Mouse (Mus musculus): ENCODE measurements around the gene Ndufa6. TPM values are rescaled to one million over a fixed set of nuclear protein-coding genes. Genes with fewer than 3 reads are reported as not detected.

Gene Ndufa6
- polyA plus RNA-seq, 1 experiment from 2014 or later: 609 TPM

DNA sequence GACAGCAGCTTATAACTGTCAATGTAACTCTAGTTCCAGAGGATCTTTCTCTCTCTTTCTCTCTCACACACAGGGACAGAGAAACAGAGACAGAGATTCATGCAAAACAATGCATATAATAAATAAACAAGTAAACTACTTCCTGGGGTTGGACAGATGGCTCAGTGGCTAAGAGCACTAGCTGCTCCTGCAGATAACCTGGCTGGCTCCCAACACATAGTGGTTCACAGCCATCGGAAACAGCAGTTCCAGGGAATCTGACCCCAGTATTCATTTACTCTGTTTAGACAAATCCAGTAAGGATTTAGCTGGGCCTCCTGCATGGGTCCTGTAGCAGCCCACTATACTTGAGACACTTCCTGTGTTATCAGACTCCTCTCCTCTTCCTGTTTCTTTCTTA lies 34.5 kb downstream of the Ndufa6 start:
- no peak overlapping the region for H3K9ac ChIP-seq (ENCODE audit: low read length)
- no peaks in the 10 kb centered on the region for H3K36me3 ChIP-seq (ENCODE audit: control insufficient read depth, insufficient read depth)
- H3K9me3 ChIP-seq (replicated peaks; ENCODE audit: control insufficient read depth, low read length): no peaks in the 10 kb centered on the region
- no peak for ATAC-seq (replicated peaks; ENCODE audit: extremely low read depth, insufficient read depth, low FRiP score)
- H3K4me2 ChIP-seq (ENCODE audit: low read depth, low read length): no peak overlapping the region
- WGBS: 32% methylated on average over 1 of the region's 1 CpGs
- H3K4me1 ChIP-seq (ENCODE audit: control insufficient read depth, insufficient read depth, low read length): no peaks in the 10 kb centered on the region
- no peaks in the 10 kb centered on the region for H3K27me3 ChIP-seq (ENCODE audit: control insufficient read depth, insufficient read depth, low read length)
- H3K27ac ChIP-seq (ENCODE audit: low read length): no peak overlapping the region
- H3K4me3 ChIP-seq (ENCODE audit: low read length): no peak overlapping the region

DNA sequence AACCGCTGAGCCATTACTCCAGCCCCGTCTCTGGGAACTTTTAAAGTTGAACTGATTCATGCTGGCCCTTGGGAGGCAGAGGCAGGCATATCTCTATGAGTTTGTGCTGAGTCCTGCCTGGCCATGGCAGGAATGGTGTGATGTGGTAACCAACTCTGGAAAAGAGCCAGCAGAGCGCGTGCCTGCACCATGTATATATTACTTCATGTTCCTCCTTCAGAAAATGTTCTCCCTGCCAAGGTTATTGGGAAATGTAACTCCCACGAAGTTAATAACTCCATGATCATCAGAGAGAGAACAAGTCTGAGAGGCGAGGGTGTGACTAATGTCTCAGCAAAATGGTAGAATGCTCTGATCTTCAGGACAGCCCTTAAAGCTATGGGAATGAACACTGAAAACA lies 36.3 kb downstream of the Ndufa6 start:
- H3K4me2 ChIP-seq (ENCODE audit: low read depth, low read length): no peak overlapping the region
- no peaks in the 10 kb centered on the region for H3K36me3 ChIP-seq (ENCODE audit: control insufficient read depth, insufficient read depth)
- no peaks in the 10 kb centered on the region for H3K4me1 ChIP-seq (ENCODE audit: control insufficient read depth, insufficient read depth, low read length)
- H3K27me3 ChIP-seq (ENCODE audit: control insufficient read depth, insufficient read depth, low read length): no peaks in the 10 kb centered on the region
- H3K9ac ChIP-seq (ENCODE audit: low read length): no peak overlapping the region
- WGBS: 78% methylated on average over 6 of the region's 6 CpGs
- ATAC-seq (replicated peaks; ENCODE audit: extremely low read depth, insufficient read depth, low FRiP score): no peak
- H3K27ac ChIP-seq (ENCODE audit: low read length): no peak overlapping the region
- no peak overlapping the region for H3K4me3 ChIP-seq (ENCODE audit: low read length)
- H3K9me3 ChIP-seq (replicated peaks; ENCODE audit: control insufficient read depth, low read length): no peaks in the 10 kb centered on the region

DNA sequence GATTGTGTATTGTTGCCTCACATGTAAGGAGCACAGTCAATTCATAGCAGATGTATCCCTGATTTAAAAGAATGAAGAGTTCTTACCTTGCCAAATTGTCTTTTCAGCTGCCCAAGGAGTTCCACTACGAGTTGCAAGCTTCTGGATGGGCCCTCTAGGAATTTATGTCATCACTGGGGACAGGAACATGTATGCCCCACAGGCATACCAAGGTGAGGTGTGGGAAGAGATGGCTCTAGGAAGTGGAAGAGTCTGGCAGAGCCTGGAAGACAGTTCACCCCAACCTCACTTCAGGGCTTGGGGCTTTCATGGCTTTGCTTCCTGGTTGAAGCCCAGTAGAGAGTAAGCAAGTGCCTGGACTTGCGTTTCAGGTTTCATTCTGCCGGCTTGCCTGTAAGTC lies 45.7 kb downstream of the Ndufa6 start:
- WGBS: 74% methylated on average over 3 of the region's 3 CpGs
- H3K4me1 ChIP-seq (ENCODE audit: control insufficient read depth, insufficient read depth, low read length): no peaks in the 10 kb centered on the region
- no peak overlapping the region for H3K9ac ChIP-seq (ENCODE audit: low read length)
- no peak for ATAC-seq (replicated peaks; ENCODE audit: extremely low read depth, insufficient read depth, low FRiP score)
- no peaks in the 10 kb centered on the region for H3K36me3 ChIP-seq (ENCODE audit: control insufficient read depth, insufficient read depth)
- no peak overlapping the region for H3K4me3 ChIP-seq (ENCODE audit: low read length)
- no peak overlapping the region for H3K27ac ChIP-seq (ENCODE audit: low read length)
- H3K9me3 ChIP-seq (replicated peaks; ENCODE audit: control insufficient read depth, low read length): no peaks in the 10 kb centered on the region
- no peak overlapping the region for H3K4me2 ChIP-seq (ENCODE audit: low read depth, low read length)
- H3K27me3 ChIP-seq (ENCODE audit: control insufficient read depth, insufficient read depth, low read length): no peaks in the 10 kb centered on the region

DNA sequence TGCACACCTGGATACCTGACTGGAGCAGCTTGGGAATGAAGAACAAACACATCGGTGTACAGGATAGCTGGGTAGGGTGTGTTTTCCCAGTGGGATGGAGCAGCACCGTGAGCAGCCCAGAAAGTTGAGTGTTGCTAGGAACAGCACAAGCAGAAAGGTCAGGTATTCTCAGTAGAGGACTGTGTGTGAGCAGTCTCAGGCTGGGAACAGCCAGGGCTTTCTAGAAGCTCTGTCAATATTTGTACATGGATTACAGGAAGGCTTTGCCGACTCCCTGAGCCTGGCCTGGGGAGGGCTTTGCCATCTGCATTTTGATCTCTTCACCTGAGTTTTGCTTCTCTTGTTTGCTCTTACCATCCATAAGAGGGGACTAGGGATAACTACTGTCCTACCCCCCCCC lies 47.0 kb downstream of the Ndufa6 start:
- ATAC-seq (replicated peaks; ENCODE audit: extremely low read depth, insufficient read depth, low FRiP score): no peak
- H3K9ac ChIP-seq (ENCODE audit: low read length): no peak overlapping the region
- H3K4me2 ChIP-seq (ENCODE audit: low read depth, low read length): no peak overlapping the region
- no peaks in the 10 kb centered on the region for H3K9me3 ChIP-seq (replicated peaks; ENCODE audit: control insufficient read depth, low read length)
- no peaks in the 10 kb centered on the region for H3K27me3 ChIP-seq (ENCODE audit: control insufficient read depth, insufficient read depth, low read length)
- H3K4me1 ChIP-seq (ENCODE audit: control insufficient read depth, insufficient read depth, low read length): no peaks in the 10 kb centered on the region
- no peak overlapping the region for H3K27ac ChIP-seq (ENCODE audit: low read length)
- H3K4me3 ChIP-seq (ENCODE audit: low read length): no peak overlapping the region
- H3K36me3 ChIP-seq (ENCODE audit: control insufficient read depth, insufficient read depth): no peaks in the 10 kb centered on the region
- WGBS: 66% methylated on average over 3 of the region's 3 CpGs

Small RNAs within 50 kb of the gene (microRNA-seq; reads per million reads assigned to microRNA genes)
- gene Mir7684: not detected

Other genes with a start within 250 kb of the Ndufa6 start
- gene Ccdc134, start 226.4 kb downstream of the Ndufa6 start, polyA plus RNA-seq (2015; fragmentation: Nextera tagmentation; extraction: Ambion mirVana): 9.9 and 11.7 TPM in 2 replicates
- 91.6 and 92.0 TPM in 2 replicates for gene Srebf2, start 207.1 kb downstream of the Ndufa6 start, polyA plus RNA-seq (2015; fragmentation: Nextera tagmentation; extraction: Ambion mirVana)
- gene Shisa8, start 141.5 kb downstream of the Ndufa6 start, polyA plus RNA-seq (2015; fragmentation: Nextera tagmentation; extraction: Ambion mirVana): 0.15 and 0.32 TPM in 2 replicates
- 0.18 TPM in 1 of 2 replicates, not detected in the other for gene Tnfrsf13c, start 130.0 kb downstream of the Ndufa6 start, polyA plus RNA-seq (2015; fragmentation: Nextera tagmentation; extraction: Ambion mirVana)
- gene Cenpm, start 109.6 kb downstream of the Ndufa6 start, polyA plus RNA-seq (2015; fragmentation: Nextera tagmentation; extraction: Ambion mirVana): 50.8 and 57.2 TPM in 2 replicates
- gene 1500009C09Rik, start 101.9 kb downstream of the Ndufa6 start, polyA plus RNA-seq (2015; fragmentation: Nextera tagmentation; extraction: Ambion mirVana): not detected in 2 replicates
- gene Sept3, start 79.4 kb downstream of the Ndufa6 start, polyA plus RNA-seq (2015; fragmentation: Nextera tagmentation; extraction: Ambion mirVana): 3.9 and 4.1 TPM in 2 replicates
- gene Wbp2nl, start 55.4 kb downstream of the Ndufa6 start, polyA plus RNA-seq (2015; fragmentation: Nextera tagmentation; extraction: Ambion mirVana): 0.17 and 0.22 TPM in 2 replicates
- 44.1 and 47.8 TPM in 2 replicates for gene Naga, start 15.4 kb downstream of the Ndufa6 start, polyA plus RNA-seq (2015; fragmentation: Nextera tagmentation; extraction: Ambion mirVana)
- gene Pheta2, start 15.4 kb downstream of the Ndufa6 start, polyA plus RNA-seq (2015; fragmentation: Nextera tagmentation; extraction: Ambion mirVana): 8.1 and 9.4 TPM in 2 replicates
- gene Smdt1, start 15.4 kb downstream of the Ndufa6 start, polyA plus RNA-seq (2015; fragmentation: Nextera tagmentation; extraction: Ambion mirVana): 340 and 355 TPM in 2 replicates
- 13.6 and 15.7 TPM in 2 replicates for gene Cyp2d22, start 25.9 kb upstream of the Ndufa6 start, polyA plus RNA-seq (2015; fragmentation: Nextera tagmentation; extraction: Ambion mirVana)
- gene Cyp2d11, start 39.7 kb upstream of the Ndufa6 start, polyA plus RNA-seq (2015; fragmentation: Nextera tagmentation; extraction: Ambion mirVana): not detected in 2 replicates
- 0.33 TPM in 1 of 2 replicates, not detected in the other for gene Cyp2d10, start 52.9 kb upstream of the Ndufa6 start, polyA plus RNA-seq (2015; fragmentation: Nextera tagmentation; extraction: Ambion mirVana)
- not detected in 2 replicates for gene Cyp2d9, start 79.1 kb upstream of the Ndufa6 start, polyA plus RNA-seq (2015; fragmentation: Nextera tagmentation; extraction: Ambion mirVana)
- not detected in 2 replicates for gene Cyp2d12, start 200.8 kb upstream of the Ndufa6 start, polyA plus RNA-seq (2015; fragmentation: Nextera tagmentation; extraction: Ambion mirVana)